Mouse (Mus musculus) kidney, adult 2 months (tissue): ENCODE measurements around the gene Nkx2-3. TPM values are rescaled to one million over a fixed set of nuclear protein-coding genes. Genes with fewer than 3 reads are reported as not detected.

Experiments
- DNase-seq: peaks from one replicate; pipeline ENCODE4 v3.0.0; 2021
- H3K27ac ChIP-seq: fragments of 200-500 bp; 2 replicates; pipeline ENCODE4 v1.5.1; 2012; ENCODE audit warnings: low read depth, low read length, control low read depth, inconsistent platforms; ENCODE audit not compliant: insufficient read depth
- H3K27me3 ChIP-seq: fragments of 200-500 bp; replicated peaks from 2 replicates; pipeline ENCODE4 v1.6.1; 2012; ENCODE audit warnings: mild to moderate bottlenecking, moderate library complexity, low read length, inconsistent platforms; ENCODE audit not compliant: control insufficient read depth, insufficient read depth
- H3K36me3 ChIP-seq: fragments of 200-500 bp; 2 replicates; pipeline ENCODE4 v1.6.1; 2012; ENCODE audit warnings: mild to moderate bottlenecking, moderate library complexity, low read length, inconsistent platforms; ENCODE audit not compliant: control insufficient read depth, insufficient read depth
- H3K4me1 ChIP-seq: fragments of 200-500 bp; 2 replicates; pipeline ENCODE4 v1.6.1; 2011; ENCODE audit warnings: low read length; ENCODE audit not compliant: control insufficient read depth, insufficient read depth
- H3K4me3 ChIP-seq: fragments of 200-500 bp; 2 replicates; pipeline ENCODE4 v1.5.1; 2011; ENCODE audit warnings: mild to moderate bottlenecking, low read depth, low read length, control low read depth; ENCODE audit not compliant: insufficient read depth
- CTCF ChIP-seq: fragments of 200-500 bp; conservative IDR thresholded peaks from 2 replicates; pipeline ENCODE4 v1.5.1; 2011; ENCODE audit warnings: low read depth, mild to moderate bottlenecking, control low read depth, low read length, moderate library complexity, mixed read lengths; ENCODE audit not compliant: insufficient read depth, insufficient read length
- POLR2A ChIP-seq: fragments of 200-500 bp; IDR thresholded peaks from one replicate; pipeline ENCODE4 v1.6.1; 2011; ENCODE audit warnings: low read depth, low read length, control low read depth
- WGBS: fragments of 180-500 bp; shearing (Covaris S2); methylation state at CpG from one replicate; pipeline ENCODE4 v1.1.7; 2018; 5-methylcytosine and 5-hydroxymethylcytosine counted together
- polyA plus RNA-seq: library from polyadenylated mRNA; depleted of rRNA; stranded (reverse); fragments of >200 nt; gene quantifications from 2 replicates; pipeline ENCODE4 v1.2.3, GENCODE M21; 2012; rRNA removed

Nkx2-3 gene
- not detected in 2 replicates for polyA plus RNA-seq

DNA sequence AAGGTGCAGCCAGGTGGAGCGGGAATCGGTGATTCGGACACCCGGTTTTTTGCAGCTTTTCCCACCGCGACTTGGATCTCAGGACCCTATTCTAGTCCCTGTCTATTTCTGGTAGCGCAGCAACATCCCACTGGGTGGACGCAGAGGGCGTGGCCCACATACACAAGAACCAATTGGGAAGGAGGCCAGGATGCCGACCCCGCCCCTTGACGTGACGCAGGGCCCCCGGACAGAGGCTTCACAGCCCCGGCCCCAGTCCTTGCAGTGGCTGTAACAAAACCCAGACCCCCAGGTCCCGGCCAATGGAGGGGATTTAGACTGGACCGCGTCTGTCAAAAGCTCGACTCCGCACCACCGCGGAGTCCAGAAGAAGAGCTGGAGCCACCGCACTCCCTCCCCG, at the start of gene Nkx2-3:
Nkx2-3 (plus strand) TSS at position 275 of the 400 bp plus-strand sequence.
- TF ChIP-seq POLR2A, result no peak
- no peak for TF ChIP-seq CTCF
- Histone ChIP-seq H3K4me3 (no peak within 1 kb of the TSS), H3K36me3 (no peaks in the 10 kb centered on the region), H3K27ac (no peak within 1 kb of the TSS), H3K4me1 (0 out of 2 replicates have a peak, but pooled peaks cover 7% of the 10 kb centered on the region), H3K27me3 (peaks cover 22% of the 10 kb centered on the region)
- no peak for DNase-seq
- 4% methylated on average over 24 of the region's 24 CpGs for WGBS

GRCm38 (mm10) chr19:43563166-43563565, 49.0 kb upstream of the Nkx2-3 start:
- TF ChIP-seq CTCF (no peak), POLR2A (no peak)
- H3K4me3 ChIP-seq, result no peak overlapping the region
- 45% methylated on average over 5 of the region's 5 CpGs for WGBS
- no peaks in the 10 kb centered on the region for H3K27me3 ChIP-seq
- peak; percentile 18 for DNase-seq
- no peaks in the 10 kb centered on the region for H3K4me1 ChIP-seq
- no peaks in the 10 kb centered on the region for H3K36me3 ChIP-seq
- no peak overlapping the region for H3K27ac ChIP-seq

DNA sequence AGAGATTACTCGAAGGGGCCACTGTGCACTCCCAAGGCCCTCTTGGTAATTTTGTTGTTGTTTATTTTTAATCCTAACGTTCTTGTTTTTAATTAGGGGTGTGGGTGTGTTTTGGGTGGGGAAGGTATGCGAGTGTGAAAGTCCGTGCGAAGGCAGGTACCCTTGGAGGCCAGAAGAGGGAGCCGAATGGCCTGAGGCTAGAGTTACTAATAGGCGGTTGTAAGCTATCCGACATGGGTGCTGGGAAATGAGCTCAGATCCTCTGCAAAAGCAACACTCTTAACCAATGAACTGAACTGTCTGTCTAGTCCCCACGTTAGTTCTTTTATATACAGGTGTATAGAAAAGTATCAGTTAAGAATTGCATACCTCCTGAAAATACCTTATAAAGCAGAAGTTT, 43.8 kb upstream of the Nkx2-3 start:
- WGBS, result 54% methylated on average over 9 of the region's 9 CpGs
- no peaks in the 10 kb centered on the region; the same call in 1 of the 2 replicates for H3K27me3 ChIP-seq
- TF ChIP-seq CTCF (peak; percentile 38), POLR2A (no peak)
- H3K36me3 ChIP-seq, result no peaks in the 10 kb centered on the region
- no peak overlapping the region for H3K27ac ChIP-seq
- DNase-seq, result no peak
- H3K4me3 ChIP-seq, result no peak overlapping the region
- H3K4me1 ChIP-seq, result no peaks in the 10 kb centered on the region

DNA sequence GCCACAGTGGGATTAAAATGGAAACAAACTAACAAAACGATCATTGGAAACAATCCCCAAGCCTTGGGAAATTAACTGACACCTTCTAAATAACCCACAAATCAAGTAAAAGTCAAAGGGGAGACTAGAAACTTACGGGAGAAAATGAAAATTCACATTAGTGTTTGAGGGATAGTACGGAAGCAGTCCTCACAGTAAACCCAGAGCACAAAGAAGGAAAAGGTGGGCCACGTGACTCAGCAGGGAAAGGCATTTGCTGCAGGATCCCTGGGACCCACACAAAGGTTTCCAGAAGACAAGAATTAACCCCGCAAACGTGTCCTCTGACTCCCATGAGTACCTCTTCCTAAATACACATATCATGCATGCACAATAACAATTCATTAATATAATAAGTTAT, 43.0 kb upstream of the Nkx2-3 start:
- H3K36me3 ChIP-seq, result no peaks in the 10 kb centered on the region
- TF ChIP-seq CTCF, result no peak
- TF ChIP-seq POLR2A, result no peak
- no peaks in the 10 kb centered on the region for H3K4me1 ChIP-seq
- 60% methylated on average over 6 of the region's 6 CpGs for WGBS
- DNase-seq, result no peak
- H3K27me3 ChIP-seq, result peaks cover under 1% of the 10 kb centered on the region; the same call in 1 of the 2 replicates
- H3K27ac ChIP-seq, result no peak overlapping the region
- H3K4me3 ChIP-seq, result no peak overlapping the region

DNA sequence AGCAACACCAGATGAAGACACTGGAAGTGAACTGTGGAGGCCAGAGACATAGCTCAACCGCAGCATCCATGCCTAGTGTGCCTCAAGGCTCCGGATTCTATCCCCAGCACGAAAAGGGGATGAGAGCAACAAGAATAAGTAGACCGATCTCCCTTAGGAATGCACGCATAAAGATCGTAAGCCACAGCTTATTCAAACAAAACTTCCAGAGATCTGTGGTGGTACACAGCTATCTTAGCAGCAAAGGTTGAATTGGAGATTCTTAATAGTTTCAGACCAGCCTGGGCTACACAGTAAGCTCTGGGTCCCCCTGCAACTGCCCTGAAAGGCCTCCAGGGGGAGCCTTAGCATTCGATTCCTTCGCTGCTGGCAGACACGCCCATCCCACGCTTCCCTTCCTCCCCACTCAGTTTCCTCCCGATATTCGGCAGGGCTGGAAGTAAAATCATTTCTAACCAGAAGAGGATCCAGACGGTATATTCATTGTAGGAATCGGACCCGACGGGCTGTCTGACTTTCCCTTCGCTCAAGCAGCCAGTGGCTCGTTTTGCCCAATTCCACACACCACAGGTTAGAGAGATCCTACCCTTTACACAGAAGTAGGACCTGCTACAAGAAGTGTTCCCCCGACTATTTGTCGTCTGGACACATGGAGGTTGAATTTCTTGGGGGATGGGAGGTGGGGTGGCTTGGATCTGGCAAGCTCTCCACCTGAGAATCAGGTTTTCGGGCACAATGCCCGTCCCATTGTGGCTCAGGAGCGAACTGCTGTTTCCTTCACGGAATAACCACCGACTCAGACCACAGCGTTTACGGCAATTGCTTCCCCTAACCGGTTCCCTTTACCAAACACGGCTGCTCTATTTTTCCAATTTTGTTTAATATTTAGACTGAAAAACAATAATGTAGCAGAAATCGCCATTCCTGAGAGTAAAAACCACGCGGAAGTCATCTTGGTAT, 41.0 kb upstream of the Nkx2-3 start:
- peak overlapping the region; percentile 27 for H3K4me3 ChIP-seq
- no peaks in the 10 kb centered on the region for H3K4me1 ChIP-seq
- WGBS, result 13% methylated on average over 32 of the region's 32 CpGs
- H3K27ac ChIP-seq, result no peak overlapping the region
- peaks cover 1% of the 10 kb centered on the region; the same call in 1 of the 2 replicates for H3K27me3 ChIP-seq
- no peaks in the 10 kb centered on the region for H3K36me3 ChIP-seq
- TF ChIP-seq POLR2A (no peak), CTCF (peak; percentile 90)
- peak; percentile 78 for DNase-seq

- WGBS, result 49% methylated on average over 13 of the region's 13 CpGs
- TF ChIP-seq CTCF (no peak), POLR2A (no peak)
- Histone ChIP-seq H3K27ac (no peak overlapping the region), H3K36me3 (no peaks in the 10 kb centered on the region), H3K27me3 (peaks cover 1% of the 10 kb centered on the region; the same call in 1 of the 2 replicates), H3K4me3 (no peak overlapping the region), H3K4me1 (peaks cover 4% of the 10 kb centered on the region; the same call in 1 of the 2 replicates)
- peak; percentile 90 for DNase-seq
Measured at GRCm38 (mm10) chr19:43579081-43579796, 32.9 kb upstream of the Nkx2-3 start.

DNA sequence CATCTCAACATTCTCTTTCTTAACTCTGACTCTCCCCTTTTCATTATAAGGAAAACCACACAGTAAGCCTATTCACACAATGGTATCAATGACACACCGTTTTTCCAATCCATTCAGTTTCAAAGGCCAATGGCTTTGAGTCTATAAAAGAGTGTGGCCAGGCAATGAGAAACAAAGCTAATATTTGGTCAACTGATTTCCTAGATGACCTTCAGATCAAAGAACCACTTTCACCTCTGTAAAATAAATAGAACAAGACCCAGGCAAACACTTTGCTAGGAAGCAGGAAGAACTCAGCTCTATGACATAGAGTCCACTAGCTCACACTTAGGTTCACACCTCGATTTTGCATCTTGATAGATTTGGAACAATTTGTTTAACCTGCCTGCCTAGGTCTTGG, 30.9 kb upstream of the Nkx2-3 start:
- peaks cover 1% of the 10 kb centered on the region; the same call in 1 of the 2 replicates for H3K27me3 ChIP-seq
- H3K27ac ChIP-seq, result no peak overlapping the region
- TF ChIP-seq POLR2A (no peak), CTCF (no peak)
- DNase-seq, result no peak
- H3K4me1 ChIP-seq, result peaks cover 4% of the 10 kb centered on the region; the same call in 1 of the 2 replicates
- no peak overlapping the region for H3K4me3 ChIP-seq
- WGBS, result 69% methylated on average over 2 of the region's 2 CpGs
- no peaks in the 10 kb centered on the region for H3K36me3 ChIP-seq
